Mouse (Mus musculus): ENCODE measurements around the gene Gm8300. TPM values are rescaled to one million over a fixed set of nuclear protein-coding genes. Genes with fewer than 3 reads are reported as not detected.
"Not testable (repeated sequence)": the region's sequence is repeated elsewhere in the genome, so short reads cannot be mapped to it uniquely, and the experiment has no call there.

Gm8300 gene
- polyA plus RNA-seq, 1 experiment from 2014 or later, result not detected

GRCm38 (mm10) chr12:87494421-87494820, 19.7 kb upstream of the Gm8300 start, which contains the start of gene Gm5788:
Gene Gm5788, plus strand, starts transcription at chr12:87494721.
- H3K36me3 ChIP-seq (ENCODE audit: insufficient read depth, low read length); ATAC-seq (replicated peaks; ENCODE audit: low FRiP score, low read depth); H3K9me3 ChIP-seq (replicated peaks; ENCODE audit: low read length); H3K9ac ChIP-seq (ENCODE audit: low read depth, low read length); H3K27me3 ChIP-seq (ENCODE audit: insufficient read depth, low read length); DNase-seq (ENCODE audit: low spot score); H3K4me1 ChIP-seq (replicated peaks; ENCODE audit: insufficient read depth, low read length); H3K27ac ChIP-seq; H3K4me2 ChIP-seq (ENCODE audit: low read length); H3K4me3 ChIP-seq (replicated peaks; ENCODE audit: low read depth, low read length): not testable (repeated sequence)
- WGBS, result 97% methylated on average over 3 of the region's 3 CpGs

GRCm38 (mm10) chr12:87519616-87520015, 5.5 kb downstream of the Gm8300 start:
- not testable (repeated sequence) for H3K4me2 ChIP-seq (ENCODE audit: low read length); H3K4me3 ChIP-seq (replicated peaks; ENCODE audit: low read depth, low read length); ATAC-seq (replicated peaks; ENCODE audit: low FRiP score, low read depth); H3K27me3 ChIP-seq (ENCODE audit: insufficient read depth, low read length); DNase-seq (ENCODE audit: low spot score); H3K9ac ChIP-seq (ENCODE audit: low read depth, low read length); H3K27ac ChIP-seq; H3K9me3 ChIP-seq (replicated peaks; ENCODE audit: low read length); H3K36me3 ChIP-seq (ENCODE audit: insufficient read depth, low read length); H3K4me1 ChIP-seq (replicated peaks; ENCODE audit: insufficient read depth, low read length)
- 52% methylated on average over 3 of the region's 3 CpGs for WGBS

GRCm38 (mm10) chr12:87543927-87544326, 29.8 kb downstream of the Gm8300 start:
- H3K36me3 ChIP-seq (ENCODE audit: insufficient read depth, low read length), result no peaks in the 10 kb centered on the region
- no peaks in the 10 kb centered on the region for H3K9me3 ChIP-seq (replicated peaks; ENCODE audit: low read length)
- H3K4me1 ChIP-seq (replicated peaks; ENCODE audit: insufficient read depth, low read length), result no peaks in the 10 kb centered on the region
- WGBS, result 66% methylated on average over 3 of the region's 3 CpGs
- no peak overlapping the region for H3K9ac ChIP-seq (ENCODE audit: low read depth, low read length)
- no peak overlapping the region for H3K4me2 ChIP-seq (ENCODE audit: low read length)
- TF ChIP-seq CTCF (IDR thresholded peaks at IDR 0.05; ENCODE audit: low read depth), result no peak
- H3K27me3 ChIP-seq (ENCODE audit: insufficient read depth, low read length), result no peaks in the 10 kb centered on the region
- ATAC-seq (replicated peaks; ENCODE audit: low FRiP score, low read depth) (no peak), DNase-seq (ENCODE audit: low spot score) (no peak)
- no peak overlapping the region for H3K27ac ChIP-seq
- H3K4me3 ChIP-seq (replicated peaks; ENCODE audit: low read depth, low read length), result no peak overlapping the region

GRCm38 (mm10) chr12:87550628-87551027, 36.5 kb downstream of the Gm8300 start:
- not testable (repeated sequence) for ATAC-seq (replicated peaks; ENCODE audit: low FRiP score, low read depth); H3K36me3 ChIP-seq (ENCODE audit: insufficient read depth, low read length); H3K4me1 ChIP-seq (replicated peaks; ENCODE audit: insufficient read depth, low read length); H3K9me3 ChIP-seq (replicated peaks; ENCODE audit: low read length); H3K27ac ChIP-seq; DNase-seq (ENCODE audit: low spot score); H3K4me3 ChIP-seq (replicated peaks; ENCODE audit: low read depth, low read length); H3K9ac ChIP-seq (ENCODE audit: low read depth, low read length); H3K4me2 ChIP-seq (ENCODE audit: low read length); H3K27me3 ChIP-seq (ENCODE audit: insufficient read depth, low read length)
- WGBS, result 91% methylated on average over 4 of the region's 4 CpGs

Other genes with a start within 250 kb of the Gm8300 start
- 38.1 and 44.1 TPM in 2 replicates for gene Vipas39, start 248.1 kb upstream of the Gm8300 start, polyA plus RNA-seq (2015; fragmentation: Nextera tagmentation; extraction: Ambion mirVana)
- 149 and 157 TPM in 2 replicates for gene Ahsa1, start 247.8 kb upstream of the Gm8300 start, polyA plus RNA-seq (2015; fragmentation: Nextera tagmentation; extraction: Ambion mirVana)
- gene Ism2, start 214.6 kb upstream of the Gm8300 start, polyA plus RNA-seq (2015; fragmentation: Nextera tagmentation; extraction: Ambion mirVana), result 0.39 and 0.46 TPM in 2 replicates
- gene Sptlc2, start 126.0 kb upstream of the Gm8300 start, polyA plus RNA-seq (2015; fragmentation: Nextera tagmentation; extraction: Ambion mirVana), result 131 and 134 TPM in 2 replicates
- 289 and 348 TPM in 2 replicates for gene Slirp, start 70.4 kb upstream of the Gm8300 start, polyA plus RNA-seq (2015; fragmentation: Nextera tagmentation; extraction: Ambion mirVana)
- gene Alkbh1, start 70.3 kb upstream of the Gm8300 start, polyA plus RNA-seq (2015; fragmentation: Nextera tagmentation; extraction: Ambion mirVana), result 24.1 and 27.7 TPM in 2 replicates
- 130 and 132 TPM in 2 replicates for gene Snw1, start 42.0 kb upstream of the Gm8300 start, polyA plus RNA-seq (2015; fragmentation: Nextera tagmentation; extraction: Ambion mirVana)
- gene Gm5788, start 19.6 kb upstream of the Gm8300 start, polyA plus RNA-seq (2015; fragmentation: Nextera tagmentation; extraction: Ambion mirVana), result not detected in 2 replicates
- not detected in 2 replicates for gene Oog1, start 88.4 kb downstream of the Gm8300 start, polyA plus RNA-seq (2015; fragmentation: Nextera tagmentation; extraction: Ambion mirVana)
- gene Gm4027, start 104.6 kb downstream of the Gm8300 start, polyA plus RNA-seq (2015; fragmentation: Nextera tagmentation; extraction: Ambion mirVana), result not detected in 2 replicates
- not detected in 2 replicates for gene Gm16381, start 130.3 kb downstream of the Gm8300 start, polyA plus RNA-seq (2015; fragmentation: Nextera tagmentation; extraction: Ambion mirVana)

Data from kidney, postnatal 0 days (tissue).